Mouse (Mus musculus): ENCODE data around the gene Mylk2.
A peak's percentile ranks its signal among the peaks of the same experiment; 100 is the strongest.

Gene Mylk2

DNA sequence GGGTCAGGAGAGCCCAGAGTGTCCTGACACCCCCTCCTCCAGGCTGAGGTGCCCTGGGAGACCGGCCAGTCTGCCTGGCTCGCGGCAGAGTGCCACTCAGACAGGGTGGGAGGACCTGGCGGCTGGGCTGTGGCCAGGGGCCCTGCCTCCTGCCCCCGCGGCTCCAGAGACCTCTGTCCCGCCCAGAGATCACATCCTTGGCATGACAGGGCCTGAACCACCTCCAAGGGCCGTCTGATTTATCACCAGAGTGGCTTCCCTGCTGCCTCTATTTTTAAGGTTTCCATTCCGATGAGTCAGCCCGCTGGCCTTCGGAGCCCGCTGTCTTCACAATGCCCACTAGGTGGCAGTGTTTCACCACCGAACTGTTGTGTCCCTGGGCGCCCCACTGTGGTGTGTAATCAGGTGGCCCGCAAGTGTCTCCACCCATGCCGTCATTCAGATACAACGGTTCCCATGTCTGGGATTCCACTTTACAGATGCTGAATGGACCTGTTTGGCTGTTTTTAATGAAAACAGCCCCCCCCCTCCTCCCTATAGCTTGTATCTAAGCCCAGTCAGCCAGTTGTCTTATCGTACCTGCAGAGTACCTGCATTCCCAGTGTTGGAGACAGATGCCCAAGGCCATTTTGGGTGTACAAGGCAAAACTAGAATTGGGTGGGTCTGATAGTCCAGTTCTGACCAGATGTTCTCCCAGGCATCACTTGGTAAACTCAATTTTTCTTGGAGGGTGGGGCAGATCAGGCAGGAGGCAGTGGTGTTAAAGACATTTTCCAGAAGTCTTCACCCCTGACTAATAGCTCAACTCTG is 3.4 kb downstream of the Mylk2 start:
- DNase-seq, result peak; percentile 75

DNA sequence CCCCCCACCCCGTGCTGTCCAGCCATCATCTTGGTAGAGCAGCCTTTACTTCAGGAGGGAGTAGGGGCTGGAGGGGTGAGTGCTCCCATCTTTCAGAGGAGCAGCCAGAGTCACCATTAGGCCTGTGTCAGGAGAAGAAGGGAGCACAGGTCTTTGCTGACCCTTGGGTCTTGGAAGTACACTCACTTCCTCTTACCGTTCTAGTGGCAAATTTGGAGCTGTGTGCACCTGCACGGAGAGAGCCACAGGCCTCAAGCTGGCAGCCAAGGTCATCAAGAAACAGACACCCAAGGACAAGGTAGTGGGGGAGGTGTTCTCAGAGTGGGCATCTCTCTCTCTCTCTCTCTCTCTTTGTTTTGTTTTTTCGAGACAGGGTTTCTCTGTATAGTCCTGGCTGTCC is 4.3 kb downstream of the Mylk2 start:
- DNase-seq, result no peak

DNA sequence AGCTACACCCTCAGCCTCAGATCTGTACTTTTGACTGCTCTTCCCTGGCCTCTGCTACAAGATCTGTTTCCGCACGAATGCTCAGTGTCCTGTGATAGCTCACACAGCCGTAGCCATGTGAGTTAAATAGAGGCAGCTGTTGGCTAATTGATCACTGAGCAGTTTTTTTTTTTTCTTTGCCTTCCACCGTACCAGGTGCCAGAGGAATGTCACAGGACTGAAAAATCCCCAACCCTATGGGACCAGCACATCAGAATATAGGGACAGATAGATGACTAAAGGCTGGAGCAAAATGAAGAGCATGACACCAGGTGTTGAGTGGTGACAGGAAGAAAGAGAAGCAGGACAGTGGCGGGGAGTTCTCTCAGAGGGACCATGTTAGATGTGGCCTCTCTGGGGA is 5.0 kb downstream of the Mylk2 start:
- DNase-seq, result no peak

DNA sequence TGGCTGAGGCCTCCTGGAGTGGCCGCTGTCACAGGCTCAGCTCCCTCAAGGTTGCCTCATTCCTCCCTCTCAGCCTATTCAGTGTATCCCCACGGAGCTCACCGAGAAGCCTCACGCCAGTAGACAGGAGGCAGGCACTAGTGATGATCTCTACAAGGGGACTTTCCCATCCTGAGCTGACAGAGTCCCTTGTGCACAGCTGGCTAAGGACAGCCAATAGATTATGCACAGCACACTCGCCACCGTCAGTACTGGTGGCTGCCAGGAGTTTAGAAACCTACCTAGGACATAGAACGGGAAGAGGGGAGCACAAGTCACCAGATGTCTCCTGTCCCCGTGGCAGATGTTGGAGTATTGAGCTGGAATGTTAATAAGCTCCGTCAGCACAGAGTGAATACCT is 6.5 kb downstream of the Mylk2 start:
- no peak for DNase-seq

DNA sequence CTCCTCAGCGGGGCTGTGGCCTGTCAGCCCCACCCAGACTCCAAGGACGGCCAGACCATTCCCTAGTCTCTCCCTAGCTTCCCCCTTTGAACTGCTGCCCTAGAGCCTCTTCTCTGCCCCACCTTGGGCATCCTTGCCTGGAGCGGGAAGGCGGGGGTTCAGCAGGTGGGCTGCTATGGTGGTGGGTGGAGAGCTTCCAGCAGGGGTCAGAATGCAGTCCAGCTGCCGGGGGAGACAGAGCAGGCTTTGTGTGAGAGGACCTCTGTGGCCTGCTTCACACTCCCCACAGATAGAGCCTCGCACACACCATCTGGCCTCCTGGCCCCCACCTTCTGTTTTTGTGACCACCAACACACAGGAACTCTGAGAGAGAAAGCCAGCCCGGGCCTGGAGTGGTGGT is 11.2 kb downstream of the Mylk2 start:
- DNase-seq, result no peak

DNA sequence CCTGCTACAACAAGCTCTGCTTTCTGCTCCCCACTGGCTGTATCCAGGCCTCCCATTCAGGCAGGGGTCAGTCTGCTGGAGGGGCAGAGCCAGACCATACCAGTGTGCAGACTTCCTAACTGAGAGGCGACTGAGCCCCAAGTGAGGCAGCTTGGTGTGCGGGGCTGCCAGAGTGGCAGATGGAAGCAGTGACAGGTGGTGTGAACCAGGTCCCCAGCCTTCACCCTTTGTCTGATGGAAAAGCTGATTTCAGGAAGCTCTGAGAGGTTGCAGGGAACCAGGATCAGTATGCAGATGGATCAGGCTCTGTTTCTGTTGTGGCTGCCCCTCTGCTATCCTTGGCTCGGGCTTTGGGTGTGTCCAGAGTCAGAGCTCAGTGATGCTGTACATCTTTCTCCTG is 12.5 kb downstream of the Mylk2 start:
- no peak for DNase-seq

DNA sequence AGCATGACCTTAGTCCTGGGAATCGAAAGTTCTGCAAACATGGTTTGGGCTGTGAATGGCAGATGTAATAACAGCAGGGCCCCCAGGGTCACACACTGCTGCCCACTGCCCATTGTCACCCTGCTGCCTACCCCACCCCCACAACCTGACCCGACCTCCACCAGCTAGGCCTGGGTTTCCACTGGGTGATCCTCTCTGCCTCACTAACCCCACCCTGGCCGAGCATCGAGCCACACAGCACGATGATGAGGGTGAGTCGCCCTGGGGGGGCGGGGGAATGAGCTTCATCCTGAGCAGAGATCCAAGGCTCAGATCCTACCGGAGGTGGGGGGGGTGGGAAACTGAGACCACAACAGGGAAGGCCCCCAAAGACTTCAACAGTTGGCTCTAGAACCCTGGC is 13.0 kb downstream of the Mylk2 start:
- DNase-seq, result no peak

- DNase-seq, result no peak
These were observed 13.4 kb downstream of the Mylk2 start for GRCm38 (mm10) chr2:152924543-152924942.

DNA sequence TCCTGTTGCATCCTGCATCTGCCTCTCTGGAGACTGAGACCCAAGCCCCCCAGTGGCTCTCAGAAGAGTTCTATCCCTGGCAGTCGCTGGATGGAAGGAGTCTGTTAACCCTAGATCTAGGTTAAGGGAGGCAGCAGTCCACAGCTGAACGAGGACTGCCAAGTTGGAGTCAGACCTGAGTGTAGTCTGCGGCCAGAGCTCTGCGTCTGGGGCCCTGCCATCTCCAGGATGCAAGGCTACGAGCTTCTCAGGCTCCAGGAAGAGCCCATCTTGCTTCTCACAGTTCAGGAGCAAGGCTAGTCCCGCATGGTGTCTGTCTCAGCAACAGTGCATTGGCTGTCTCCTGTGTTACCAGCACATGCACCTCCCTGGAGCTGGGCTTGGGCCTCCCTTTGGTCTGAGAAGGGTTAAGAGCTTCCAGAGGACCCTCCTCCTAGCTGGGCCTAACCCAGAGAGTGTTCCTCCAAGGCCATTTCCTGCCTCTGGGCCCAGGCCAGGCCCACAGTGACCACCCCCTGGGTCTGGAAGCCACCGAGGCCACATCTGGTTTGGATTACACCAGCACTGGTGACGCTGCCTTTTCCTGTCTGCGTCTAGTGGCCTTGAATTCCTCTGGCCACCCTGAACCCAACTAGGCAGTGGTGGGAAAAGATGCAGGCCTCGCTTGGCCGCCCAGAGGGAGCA is 14.2 kb downstream of the Mylk2 start:
- DNase-seq, result peak; percentile 67

- no peak for DNase-seq
These were observed 15.7 kb downstream of the Mylk2 start for GRCm38 (mm10) chr2:152926896-152927295.

DNA sequence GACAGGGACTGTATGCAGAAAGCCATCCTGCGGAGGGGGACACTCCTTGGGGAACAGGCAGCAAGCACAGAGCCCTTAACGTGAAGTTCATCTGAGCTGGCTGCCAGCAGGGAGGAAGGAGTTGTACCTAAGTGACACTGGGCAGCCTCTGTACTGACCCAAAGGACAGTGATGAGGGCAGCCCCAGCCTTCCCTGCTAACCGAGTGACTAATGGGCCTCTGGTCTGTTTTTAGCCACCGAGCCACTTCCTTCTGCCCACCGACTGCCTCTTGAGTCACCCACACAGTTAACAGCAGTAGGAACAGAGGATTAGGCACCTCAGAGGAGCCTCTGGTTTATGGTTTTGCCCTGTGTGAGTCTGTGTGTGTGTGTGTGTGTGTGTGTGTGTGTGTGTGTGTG is 16.2 kb downstream of the Mylk2 start:
- no peak for DNase-seq

DNA sequence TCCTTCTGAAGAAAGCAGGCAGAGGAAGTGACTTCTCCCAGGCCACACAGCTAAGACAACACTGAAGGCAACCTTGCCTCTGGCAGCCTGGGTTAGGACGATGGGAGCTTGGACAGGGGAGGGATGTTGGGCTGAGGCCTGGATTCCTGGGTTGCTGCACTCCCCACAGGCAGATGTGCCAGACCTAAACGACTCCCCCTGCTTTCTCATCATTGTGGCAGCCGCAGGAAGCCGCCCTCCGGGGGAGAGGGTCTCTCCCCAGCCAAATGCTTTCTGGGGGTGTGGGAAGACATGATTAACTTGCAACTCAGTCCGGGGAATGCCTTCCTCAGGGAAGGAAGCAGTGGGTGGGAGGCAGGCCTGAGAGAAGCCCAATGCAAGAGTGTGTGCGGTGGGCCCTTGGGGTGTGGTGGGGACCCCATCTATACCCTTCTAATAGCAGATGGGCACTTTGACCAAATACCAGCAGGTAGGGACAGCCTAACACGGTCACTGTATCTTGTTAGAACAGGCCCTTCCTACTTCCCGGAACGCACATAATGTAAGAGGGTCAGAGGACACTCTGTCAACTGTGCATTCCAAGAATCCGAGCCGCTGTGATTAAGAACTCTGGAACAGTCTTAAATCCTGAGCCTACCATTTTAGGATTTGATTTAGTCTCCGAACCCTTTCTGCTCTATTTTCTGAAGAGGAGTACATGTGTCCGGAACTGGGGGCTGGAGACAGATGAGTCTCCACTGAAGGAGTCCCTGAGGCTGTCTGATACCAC is 17.3 kb downstream of the Mylk2 start:
- no peak for DNase-seq

DNA sequence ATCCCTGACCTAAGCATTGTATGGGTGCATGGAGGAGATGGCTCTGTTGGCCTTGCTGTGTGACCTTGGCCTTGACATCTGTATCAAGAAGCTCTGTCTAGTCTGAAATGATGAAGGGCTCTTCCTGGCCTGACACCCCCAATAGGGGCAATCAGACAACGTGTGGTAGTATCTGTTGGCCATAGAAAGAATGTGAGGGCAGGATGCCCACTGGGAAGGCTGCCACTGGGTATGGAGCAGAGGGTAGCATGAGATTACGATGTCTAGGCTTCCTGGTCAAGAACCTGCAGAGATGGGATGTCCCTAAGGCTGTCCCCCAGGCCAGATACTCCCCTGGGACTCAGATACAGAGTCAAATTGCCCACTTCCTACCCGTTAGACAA is 17.8 kb downstream of the Mylk2 start:
- DNase-seq, result no peak

DNA sequence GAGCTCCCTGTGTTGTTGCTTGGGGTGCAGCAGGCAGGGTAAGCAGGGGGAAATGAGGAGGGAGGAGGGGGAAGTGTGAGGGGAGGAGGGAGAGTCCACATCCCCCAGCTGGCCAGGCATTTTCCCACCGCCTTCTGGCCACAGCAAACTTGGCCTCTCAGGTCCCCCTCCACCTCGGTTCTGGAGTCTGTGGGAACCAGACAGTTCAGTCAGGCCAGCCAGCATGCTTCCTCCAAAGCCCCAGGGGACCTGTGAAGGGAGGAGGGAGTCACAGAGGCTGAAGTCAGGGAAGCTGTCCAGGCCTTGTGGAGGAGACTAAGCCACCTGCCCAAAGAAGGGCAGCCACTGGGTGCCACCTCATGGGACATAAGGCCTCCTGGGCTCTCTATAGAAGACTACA is 19.1 kb downstream of the Mylk2 start:
- DNase-seq, result no peak

DNA sequence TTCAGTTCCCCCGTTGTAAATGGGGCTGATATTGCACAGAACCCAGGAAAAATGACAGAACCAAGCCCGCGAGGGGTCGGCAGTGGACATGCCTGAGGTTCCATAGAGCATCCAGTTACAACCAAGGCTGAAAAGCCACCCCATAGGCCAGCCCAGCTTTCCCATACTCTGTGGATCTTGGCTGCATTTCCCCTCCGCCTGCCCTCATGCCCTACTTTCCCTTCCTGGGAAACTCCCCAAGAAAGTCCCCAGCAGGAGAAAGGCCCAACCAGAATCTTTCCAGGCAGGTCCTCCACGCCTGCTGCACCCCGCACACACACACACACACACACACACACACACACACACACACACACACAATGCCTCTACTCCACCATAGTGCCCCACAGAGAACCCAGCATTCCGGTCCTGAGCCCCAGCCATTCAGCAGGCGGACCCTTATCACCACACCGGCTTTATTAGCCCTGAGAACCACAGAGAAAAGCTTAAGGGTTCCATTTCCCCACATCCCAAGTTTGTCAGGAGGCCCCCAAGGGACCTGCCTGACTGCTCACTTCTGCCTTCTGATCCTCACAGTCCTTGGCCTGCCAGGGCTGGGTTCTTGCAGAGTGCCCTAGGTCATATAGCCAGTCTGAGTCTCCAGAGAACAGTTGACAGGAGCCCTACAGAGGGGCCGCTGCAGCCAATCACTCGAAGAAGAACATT is 20.5 kb downstream of the Mylk2 start:
- no peak for DNase-seq

DNA sequence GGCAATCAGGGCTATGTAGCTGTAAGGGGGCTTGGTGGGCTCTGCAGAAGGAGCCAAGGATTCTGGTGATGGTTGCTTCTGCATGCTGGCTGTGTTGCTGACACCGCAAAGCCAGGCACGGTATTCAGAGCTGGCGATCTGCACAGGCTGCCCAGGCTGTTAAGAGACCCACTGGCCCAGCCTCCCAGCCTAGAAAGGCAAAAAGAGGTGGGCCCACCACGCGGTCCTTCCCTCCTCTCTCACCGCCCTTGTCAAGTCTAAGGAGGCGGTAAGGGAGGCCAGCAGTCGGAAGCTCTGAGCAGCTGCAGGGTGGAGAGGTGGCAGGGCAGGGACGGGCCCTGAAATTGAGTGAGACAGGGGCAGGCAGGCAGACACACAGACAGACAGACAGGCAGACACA is 21.9 kb downstream of the Mylk2 start, which contains the start of gene Foxs1:
TSS of gene Foxs1 (minus strand) at position 161 of the 400 bp plus-strand sequence.
- peak; percentile 39 for DNase-seq

DNA sequence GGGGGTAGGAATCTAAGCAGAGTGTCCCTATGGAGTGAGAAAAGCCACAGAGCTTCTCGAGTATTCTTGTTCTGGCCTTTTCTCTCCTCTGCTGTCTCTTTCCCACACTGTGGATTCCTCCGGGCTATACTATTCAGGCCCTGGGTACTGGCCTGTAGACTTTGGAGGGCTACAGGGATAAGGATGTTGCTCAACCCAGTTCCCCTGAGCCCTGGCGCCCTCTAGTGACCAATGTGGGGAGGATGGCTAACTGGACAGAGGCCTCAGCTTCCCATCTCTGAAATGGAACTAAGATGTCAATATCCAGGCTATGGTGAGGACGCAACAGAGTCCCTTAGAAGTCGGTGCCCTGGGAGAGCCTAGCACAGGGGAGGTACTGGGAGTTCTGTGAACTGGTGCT is 22.5 kb downstream of the Mylk2 start:
- DNase-seq, result no peak

GRCm38 (mm10) chr2:152939846-152940245 is 28.7 kb downstream of the Mylk2 start:
- no peak for DNase-seq

DNA sequence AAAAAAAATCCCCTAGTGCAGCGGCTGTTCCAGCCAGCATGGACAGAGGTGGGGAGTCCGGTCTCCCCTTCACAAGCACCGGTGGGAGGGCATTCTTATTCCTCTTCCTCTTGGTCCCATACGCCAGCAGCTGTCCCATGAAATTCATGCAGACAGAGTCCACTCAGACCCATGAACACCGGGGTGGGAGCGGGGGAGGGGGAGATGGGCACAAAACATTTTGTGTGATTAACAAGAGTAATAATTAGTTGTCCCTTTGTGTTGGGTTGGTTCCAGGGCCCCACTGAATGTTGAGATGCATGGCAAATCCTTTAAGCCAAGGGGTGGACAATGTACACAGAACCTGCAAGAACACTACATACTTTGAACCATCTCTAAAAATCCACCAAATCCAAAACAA is 30.0 kb downstream of the Mylk2 start:
- DNase-seq, result no peak

DNA sequence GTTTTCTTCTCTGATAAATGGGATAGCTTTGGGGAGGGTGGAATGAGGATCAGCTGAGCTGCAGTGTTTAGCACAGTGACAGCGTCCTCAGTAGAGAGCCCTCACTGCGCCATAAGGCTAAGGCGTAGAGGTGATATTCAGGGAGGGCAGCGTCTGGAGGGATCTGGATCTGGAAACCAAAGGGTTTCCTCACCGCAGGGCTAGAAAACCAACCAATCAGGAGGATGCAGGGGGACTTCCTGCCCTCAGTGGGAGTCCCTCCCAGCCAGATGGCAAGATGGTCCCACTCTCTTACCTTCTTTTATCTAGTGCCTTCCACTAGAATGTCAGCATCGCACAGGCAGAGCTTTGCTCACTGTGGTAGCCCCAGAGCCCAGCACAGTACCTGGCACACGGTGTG is 30.6 kb downstream of the Mylk2 start:
- no peak for DNase-seq

GRCm38 (mm10) chr2:152942898-152943515 is 31.9 kb downstream of the Mylk2 start:
- DNase-seq, result no peak

DNA sequence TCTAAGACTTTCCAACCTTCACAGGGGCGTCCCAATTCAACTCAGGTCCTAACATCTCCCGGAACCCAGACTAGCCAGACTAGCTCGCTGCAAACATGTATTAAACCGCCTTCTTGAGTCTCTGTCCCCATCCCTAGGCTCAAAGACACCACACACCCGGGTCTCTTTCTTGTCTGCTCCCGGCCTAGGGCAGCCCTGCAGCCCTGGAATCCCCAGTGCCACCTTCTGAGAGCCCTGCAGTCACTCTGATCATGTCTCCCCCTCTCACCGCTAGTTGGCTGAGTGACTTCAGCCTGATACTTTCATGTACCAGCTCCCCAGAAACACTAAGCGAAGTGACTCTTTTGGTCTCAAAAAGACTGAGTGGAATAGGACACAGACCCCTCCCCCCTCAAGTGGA is 32.4 kb downstream of the Mylk2 start:
- DNase-seq, result no peak

DNA sequence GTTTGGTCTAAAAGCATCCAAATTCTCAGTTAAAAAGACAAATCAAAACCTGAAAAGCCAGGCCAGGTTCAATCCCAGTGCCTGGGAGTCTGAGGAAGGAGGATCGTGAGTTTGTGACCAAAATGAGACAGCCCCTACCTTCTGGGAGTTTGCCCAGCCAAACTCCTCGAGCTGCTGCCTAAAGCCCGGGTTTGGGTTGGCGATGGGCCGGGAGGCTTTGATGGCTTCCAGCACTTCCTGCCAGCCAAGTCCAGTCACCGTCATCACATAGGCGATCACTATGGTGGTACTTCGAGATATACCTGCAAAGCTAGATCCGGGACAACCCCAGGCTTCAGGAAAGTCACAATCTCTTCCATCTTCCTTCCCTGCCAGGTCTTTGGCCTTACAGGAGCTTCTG is 32.9 kb downstream of the Mylk2 start:
- DNase-seq, result no peak
